Mouse (Mus musculus) erythroblast, embryonic 14.5 days (primary cell): ENCODE results near the gene Mcat. TPM values are rescaled to one million over a fixed set of nuclear protein-coding genes. Genes with fewer than 3 reads are reported as not detected.

Experiments
- H3K27me3 ChIP-seq: 2 replicates; pipeline ENCODE4 v1.6.1; 2012; ENCODE audit warnings: inconsistent platforms; ENCODE audit not compliant: control insufficient read depth
- H3K36me3 ChIP-seq: 2 replicates; pipeline ENCODE4 v1.6.1; 2012; ENCODE audit warnings: mild to moderate bottlenecking, inconsistent platforms; ENCODE audit not compliant: control insufficient read depth
- H3K4me1 ChIP-seq: 2 replicates; pipeline ENCODE4 v1.6.1; 2012; ENCODE audit warnings: inconsistent platforms; ENCODE audit not compliant: control insufficient read depth
- H3K4me3 ChIP-seq: replicated peaks from 2 replicates; pipeline ENCODE3; 2012; ENCODE audit warnings: moderate library complexity, mild to moderate bottlenecking, inconsistent platforms
- H3K9me3 ChIP-seq: 2 replicates; pipeline ENCODE4 v1.6.1; 2012; ENCODE audit warnings: low read length, inconsistent platforms, mixed read lengths; ENCODE audit not compliant: control insufficient read depth
- GATA1 ChIP-seq: IDR thresholded peaks from 2 replicates; pipeline ENCODE4 v1.6.1; 2012; ENCODE audit warnings: low read length, inconsistent platforms, mixed read lengths
- TAL1 ChIP-seq: IDR thresholded peaks from 3 replicates; pipeline ENCODE4 v1.6.1; 2012; ENCODE audit warnings: low read length, inconsistent platforms, mixed read lengths
- polyA plus RNA-seq: library from polyadenylated mRNA; stranded (reverse); fragments of >175 nt; gene quantifications from 2 replicates; pipeline ENCODE4 v1.2.3, GENCODE M21; 2012

Gene Mcat
- polyA plus RNA-seq, 1 experiment, result 2.0 TPM

DNA sequence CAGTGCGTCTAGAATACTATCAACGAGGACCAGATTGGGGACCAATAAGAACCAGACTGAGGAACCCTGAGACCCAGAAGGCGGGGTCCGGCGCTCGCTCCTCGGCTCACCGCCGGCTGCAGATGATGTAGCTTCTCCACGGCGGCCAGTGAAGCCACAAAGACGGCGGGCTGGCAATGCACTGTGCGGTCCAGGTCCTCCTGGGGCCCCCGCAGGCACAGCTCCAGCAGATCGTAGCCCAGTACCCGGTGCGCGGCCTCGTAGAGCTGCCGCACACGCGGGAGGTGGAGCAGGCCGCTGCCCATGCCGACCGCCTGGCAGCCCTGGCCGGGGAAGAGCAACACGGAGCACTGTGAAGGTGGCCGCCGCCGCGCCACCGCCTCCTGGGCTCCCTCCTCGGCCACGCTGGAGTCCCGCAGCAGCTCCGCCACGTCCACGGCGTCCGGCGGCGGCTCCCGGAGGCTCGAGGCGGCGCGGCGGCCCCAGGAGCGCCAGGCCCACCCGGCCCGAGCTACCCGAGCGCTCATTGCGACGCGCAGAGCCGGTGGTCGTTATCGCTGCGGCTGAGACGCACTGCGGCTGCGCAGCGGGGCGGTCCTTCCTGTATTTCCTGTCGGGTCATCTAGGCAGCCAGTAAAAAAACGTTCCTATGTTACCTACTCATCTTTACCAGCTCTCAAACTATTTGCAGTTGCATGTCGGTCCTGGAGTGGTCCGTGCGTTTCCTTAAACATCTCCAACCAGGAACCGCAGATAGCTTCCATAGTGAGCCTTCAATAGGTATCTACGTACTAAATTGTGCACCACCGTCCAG lies 8.2 kb downstream of the Mcat start:
- Histone ChIP-seq H3K4me1 (peaks cover 24% of the 10 kb centered on the region), H3K36me3 (peaks cover 25% of the 10 kb centered on the region), H3K4me3 (peak overlapping the region; percentile 94), H3K9me3 (no peaks in the 10 kb centered on the region), H3K27me3 (no peaks in the 10 kb centered on the region)
- TF ChIP-seq GATA1 (peak; percentile 66; the same call in 1 of the 2 replicates), TAL1 (no peak)

DNA sequence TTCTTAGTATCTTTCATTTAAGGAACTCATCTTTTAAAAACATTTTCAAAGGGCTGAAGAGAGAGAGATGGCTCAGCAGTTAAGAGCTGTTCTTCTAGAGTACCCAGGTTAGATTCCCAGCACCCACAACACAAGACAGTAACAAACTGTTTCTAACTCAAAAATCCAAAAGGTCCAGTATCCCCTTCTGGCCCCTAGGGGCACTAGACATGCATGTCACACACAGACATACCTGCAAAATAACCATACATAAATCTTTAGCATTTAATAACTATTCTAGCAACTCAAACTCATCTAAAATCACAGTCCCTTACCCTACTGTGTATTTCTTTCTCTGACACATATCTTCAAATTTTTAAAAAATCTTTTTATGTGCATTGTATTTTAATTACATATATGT lies 9.8 kb downstream of the Mcat start:
- Histone ChIP-seq H3K4me3 (no peak overlapping the region), H3K27me3 (no peaks in the 10 kb centered on the region), H3K9me3 (no peaks in the 10 kb centered on the region), H3K4me1 (peaks cover 22% of the 10 kb centered on the region), H3K36me3 (peaks cover 40% of the 10 kb centered on the region)
- TF ChIP-seq TAL1 (no peak), GATA1 (no peak)

DNA sequence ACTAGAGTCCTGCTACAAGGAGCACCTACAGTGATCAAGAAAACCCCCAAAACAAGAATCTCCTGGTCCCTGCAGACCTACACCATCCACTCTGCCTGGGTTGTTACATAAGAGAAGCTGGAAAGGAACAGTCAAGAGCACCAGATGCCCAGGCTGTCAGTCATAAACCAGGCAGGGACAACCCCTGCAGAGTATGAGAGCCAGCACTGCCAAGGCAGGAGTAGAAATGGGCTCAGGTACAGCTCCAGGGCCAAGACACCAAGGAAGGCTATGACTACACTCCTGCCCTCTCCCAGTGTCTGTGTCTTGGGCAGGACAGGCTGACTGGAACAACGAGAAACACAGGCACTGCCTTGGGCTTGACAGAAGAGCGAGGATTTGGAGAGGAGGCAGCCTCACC lies 13.4 kb downstream of the Mcat start:
- Histone ChIP-seq H3K4me1 (peaks cover 9% of the 10 kb centered on the region), H3K36me3 (peaks cover 77% of the 10 kb centered on the region), H3K4me3 (no peak overlapping the region), H3K27me3 (no peaks in the 10 kb centered on the region), H3K9me3 (no peaks in the 10 kb centered on the region)
- TF ChIP-seq TAL1, result no peak
- no peak for TF ChIP-seq GATA1

DNA sequence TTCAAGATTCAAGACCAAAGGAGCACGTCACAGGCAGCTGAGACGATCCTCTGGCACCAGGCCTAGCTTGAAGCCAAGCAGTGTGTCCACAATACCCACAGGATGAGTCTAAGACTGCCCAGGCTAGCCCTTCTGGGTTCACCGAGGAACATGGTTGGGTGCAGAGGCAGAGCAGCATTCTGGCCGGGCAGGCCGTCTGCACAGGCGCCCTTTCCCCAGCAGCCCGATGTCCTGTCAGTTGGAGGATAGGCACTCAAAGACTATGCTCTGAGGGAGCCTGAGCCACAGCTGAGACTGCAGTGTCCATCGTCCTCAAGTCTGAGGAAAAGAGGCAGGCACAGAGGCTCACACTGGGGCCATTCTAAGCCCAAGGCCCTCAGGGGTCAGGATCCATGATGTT lies 16.4 kb downstream of the Mcat start:
- TF ChIP-seq TAL1, result no peak
- TF ChIP-seq GATA1, result no peak
- H3K9me3 ChIP-seq, result no peaks in the 10 kb centered on the region
- no peak overlapping the region for H3K4me3 ChIP-seq
- peaks cover 2% of the 10 kb centered on the region; the same call in 1 of the 2 replicates for H3K4me1 ChIP-seq
- H3K27me3 ChIP-seq, result no peaks in the 10 kb centered on the region
- H3K36me3 ChIP-seq, result peaks cover 69% of the 10 kb centered on the region

DNA sequence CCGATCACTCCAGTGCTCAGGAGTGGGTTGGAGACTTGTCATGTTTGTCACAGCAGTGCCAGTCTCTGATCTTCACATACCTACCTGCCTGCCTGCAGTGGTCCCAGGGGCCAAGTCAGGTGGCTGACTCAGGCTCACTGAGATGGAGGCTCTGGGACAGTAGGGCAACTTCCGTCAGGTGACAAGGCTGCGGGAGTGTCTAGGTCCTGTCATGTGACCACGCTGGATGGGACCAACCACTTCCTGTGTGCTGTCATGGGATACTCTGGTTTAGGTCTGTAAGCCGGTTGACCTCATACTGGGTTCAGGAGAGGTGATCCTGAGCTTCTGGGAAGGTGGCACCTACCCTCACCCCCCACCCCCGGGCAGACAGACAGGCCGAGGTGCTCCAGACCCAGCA lies 17.6 kb downstream of the Mcat start:
- no peak for TF ChIP-seq TAL1
- TF ChIP-seq GATA1, result no peak
- peaks cover 61% of the 10 kb centered on the region for H3K36me3 ChIP-seq
- H3K4me1 ChIP-seq, result peaks cover 2% of the 10 kb centered on the region; the same call in 1 of the 2 replicates
- H3K4me3 ChIP-seq, result no peak overlapping the region
- no peaks in the 10 kb centered on the region for H3K9me3 ChIP-seq
- no peaks in the 10 kb centered on the region for H3K27me3 ChIP-seq

DNA sequence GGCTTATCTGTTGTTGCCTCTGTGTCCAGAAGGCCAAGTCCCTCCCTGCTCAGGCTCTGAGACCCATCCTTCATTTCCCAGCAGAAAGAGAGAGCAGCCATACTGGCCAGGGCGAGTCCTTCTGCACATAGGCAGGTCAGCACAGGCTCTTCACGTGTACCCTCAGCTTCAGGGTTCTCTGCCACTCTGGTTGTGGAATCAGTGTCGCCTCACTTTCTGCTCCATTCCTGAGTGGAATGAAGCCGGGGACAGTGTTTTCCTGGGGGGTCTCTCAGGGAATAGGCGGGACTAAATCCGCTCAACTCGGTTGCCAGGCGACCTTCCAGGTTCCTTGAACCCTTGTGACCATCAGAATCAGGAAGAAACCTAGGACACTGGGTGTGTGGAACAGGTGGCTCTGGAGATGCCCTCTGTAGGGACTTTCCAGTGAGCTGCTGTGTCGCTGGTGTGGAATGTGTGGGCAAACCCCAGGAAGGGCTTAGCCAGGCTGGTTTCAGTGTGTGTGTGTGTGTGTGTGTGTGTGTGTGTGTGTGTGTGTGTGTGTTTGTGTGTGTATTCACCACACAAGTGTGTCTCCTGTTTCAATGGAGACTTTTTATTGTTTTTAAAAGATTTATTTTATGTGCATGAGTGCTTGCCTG lies 21.8 kb downstream of the Mcat start:
- Histone ChIP-seq H3K4me1 (no peaks in the 10 kb centered on the region), H3K4me3 (no peak overlapping the region), H3K36me3 (peaks cover 18% of the 10 kb centered on the region), H3K27me3 (no peaks in the 10 kb centered on the region; the same call in 1 of the 2 replicates), H3K9me3 (no peaks in the 10 kb centered on the region)
- TF ChIP-seq TAL1 (no peak), GATA1 (no peak)

DNA sequence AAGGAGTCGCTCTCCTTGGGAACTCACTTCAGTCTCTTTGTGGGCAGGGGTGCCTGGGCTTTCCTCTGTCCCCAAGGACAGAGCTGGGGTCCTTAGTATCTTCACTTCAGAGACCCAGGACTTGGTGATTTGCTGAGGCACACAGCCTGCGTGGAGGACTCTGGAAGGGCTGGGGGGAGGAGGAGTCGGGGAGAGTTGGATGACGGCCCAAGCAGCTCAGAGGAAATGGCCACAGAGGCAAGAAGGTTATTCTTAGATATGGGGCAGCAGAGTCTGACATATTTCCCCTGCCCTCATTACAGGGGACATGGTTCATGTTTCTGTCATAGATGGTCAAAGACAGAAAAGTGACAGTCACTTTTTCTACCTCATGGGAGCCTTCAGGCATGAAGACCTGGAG lies 23.7 kb downstream of the Mcat start:
- no peak overlapping the region for H3K4me3 ChIP-seq

DNA sequence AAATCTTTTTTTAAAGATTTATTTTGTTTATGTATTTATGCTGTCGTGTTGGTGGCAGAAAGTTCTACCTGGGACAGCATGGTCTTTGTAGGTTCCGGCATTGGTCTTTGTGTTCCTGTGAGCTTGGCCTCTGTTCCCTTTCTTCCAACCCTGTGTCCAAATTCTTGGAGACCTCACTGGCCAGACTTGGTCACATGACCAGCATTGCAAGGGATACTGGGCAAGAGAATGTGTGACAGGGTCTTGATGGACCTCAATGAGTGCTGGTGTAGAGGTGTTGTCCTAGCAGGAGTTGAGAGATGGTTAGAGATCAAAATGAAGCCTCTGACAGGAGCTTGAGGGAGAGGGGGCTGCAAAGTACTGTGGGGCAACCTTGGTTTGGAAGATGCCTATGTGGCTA lies 24.7 kb downstream of the Mcat start:
- Histone ChIP-seq H3K4me3 (no peak overlapping the region), H3K36me3 (no peaks in the 10 kb centered on the region), H3K9me3 (no peaks in the 10 kb centered on the region), H3K4me1 (no peaks in the 10 kb centered on the region; the same call in 1 of the 2 replicates), H3K27me3 (no peaks in the 10 kb centered on the region; the same call in 1 of the 2 replicates)
- TF ChIP-seq GATA1, result no peak
- TF ChIP-seq TAL1, result no peak

More for the DNA sequence above, 23.7 kb downstream of the Mcat start:
- no peaks in the 10 kb centered on the region; the same call in 1 of the 2 replicates for H3K4me1 ChIP-seq
- H3K36me3 ChIP-seq, result no peaks in the 10 kb centered on the region; the same call in 1 of the 2 replicates
- no peak for TF ChIP-seq GATA1
- H3K27me3 ChIP-seq, result no peaks in the 10 kb centered on the region; the same call in 1 of the 2 replicates
- no peaks in the 10 kb centered on the region for H3K9me3 ChIP-seq

DNA sequence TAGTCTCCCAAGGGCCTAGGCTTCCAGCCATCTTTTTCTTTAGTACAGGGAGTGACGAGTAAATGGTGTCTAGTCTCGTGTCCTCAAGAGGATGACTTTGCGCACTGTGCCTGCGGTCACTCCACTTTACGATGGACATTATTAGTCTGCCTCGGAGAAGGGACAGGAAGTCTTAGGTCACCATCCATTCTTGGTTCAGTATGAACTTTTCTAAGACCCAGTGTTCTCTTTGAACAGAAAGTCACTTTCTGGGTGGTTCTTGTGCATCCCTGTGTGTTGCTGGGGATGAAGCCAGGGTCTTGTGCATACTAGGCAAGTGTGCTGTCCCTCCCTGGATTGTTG lies 27.7 kb downstream of the Mcat start:
- TF ChIP-seq GATA1, result no peak
- no peak for TF ChIP-seq TAL1
- peaks cover 2% of the 10 kb centered on the region for H3K4me1 ChIP-seq
- H3K36me3 ChIP-seq, result no peaks in the 10 kb centered on the region
- peaks cover 11% of the 10 kb centered on the region for H3K27me3 ChIP-seq
- no peak overlapping the region for H3K4me3 ChIP-seq
- no peaks in the 10 kb centered on the region for H3K9me3 ChIP-seq
